Mouse (Mus musculus): ENCODE results near the gene Cmbl. TPM values are rescaled to one million over a fixed set of nuclear protein-coding genes. Genes with fewer than 3 reads are reported as not detected.

The Cmbl gene
- polyA plus RNA-seq, 1 experiment from 2014 or later = 2.9 TPM

DNA sequence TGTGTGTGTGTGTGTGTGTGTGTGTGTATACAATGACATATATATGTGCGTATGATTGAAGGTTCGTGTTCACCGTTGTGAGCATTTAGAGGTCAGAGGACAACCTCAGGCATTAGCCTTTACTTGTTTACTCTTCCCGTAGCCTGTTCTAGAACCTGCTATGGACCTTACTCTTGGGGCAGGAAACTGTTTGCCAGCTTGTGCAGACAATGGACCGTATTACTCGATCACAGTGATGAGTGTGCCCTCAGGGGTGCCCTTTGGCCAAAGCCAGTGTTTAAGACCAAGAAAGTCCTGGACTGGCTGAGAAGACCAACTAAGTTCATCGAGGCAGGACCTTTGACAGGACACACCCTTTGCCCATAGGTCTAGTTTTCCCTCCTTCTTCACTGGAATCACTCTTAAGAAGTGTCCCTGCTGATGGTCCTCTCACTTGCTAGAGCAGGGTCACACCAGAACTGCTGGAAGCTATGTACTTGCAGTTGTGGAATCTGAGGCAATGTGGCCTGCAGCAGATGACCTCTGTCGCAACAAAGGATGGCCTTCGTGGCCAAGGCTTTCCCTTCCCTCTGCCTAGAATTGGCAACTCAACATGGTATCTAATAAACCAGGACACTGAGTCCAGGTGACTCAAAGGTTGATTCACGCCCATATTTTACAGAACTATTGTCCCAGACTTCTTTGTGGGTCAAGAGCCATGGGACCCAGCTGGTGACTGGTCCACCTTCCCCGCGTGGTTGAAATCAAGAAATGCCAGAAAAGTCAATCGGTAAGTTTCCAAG, 18.3 kb downstream of the Cmbl start:
- Histone ChIP-seq H3K4me3 (ENCODE audit: low read depth, low read length) (no peak overlapping the region), H3K4me2 (no peak overlapping the region), H3K36me3 (ENCODE audit: control insufficient read depth, insufficient read depth, low read length) (no peaks in the 10 kb centered on the region), H3K9me3 (ENCODE audit: control insufficient read depth, low read length) (no peaks in the 10 kb centered on the region), H3K27me3 (replicated peaks; ENCODE audit: control insufficient read depth, insufficient read depth, low read length) (no peaks in the 10 kb centered on the region), H3K4me1 (replicated peaks; ENCODE audit: control insufficient read depth, insufficient read depth, low read length) (peaks cover 8% of the 10 kb centered on the region; the same call in 1 of the 2 replicates), H3K9ac (ENCODE audit: low read depth, low read length) (no peak overlapping the region), H3K27ac (ENCODE audit: low read depth, low read length) (no peak overlapping the region)
- no peak for ATAC-seq (replicated peaks; ENCODE audit: low FRiP score)
- 82% methylated on average over 13 of the region's 13 CpGs for WGBS
- no peak for DNase-seq (ENCODE audit: low spot score)

- H3K4me3 ChIP-seq (ENCODE audit: low read depth, low read length) = no peak overlapping the region
- H3K9ac ChIP-seq (ENCODE audit: low read depth, low read length) = no peak overlapping the region
- peaks cover 8% of the 10 kb centered on the region; the same call in 1 of the 2 replicates for H3K4me1 ChIP-seq (replicated peaks; ENCODE audit: control insufficient read depth, insufficient read depth, low read length)
- no peak overlapping the region for H3K27ac ChIP-seq (ENCODE audit: low read depth, low read length)
- ATAC-seq (replicated peaks; ENCODE audit: low FRiP score) (no peak), DNase-seq (ENCODE audit: low spot score) (no peak)
- WGBS = 68% methylated on average over 7 of the region's 7 CpGs
- H3K9me3 ChIP-seq (ENCODE audit: control insufficient read depth, low read length) = no peaks in the 10 kb centered on the region
- H3K27me3 ChIP-seq (replicated peaks; ENCODE audit: control insufficient read depth, insufficient read depth, low read length) = no peaks in the 10 kb centered on the region
- peaks cover 9% of the 10 kb centered on the region for H3K36me3 ChIP-seq (ENCODE audit: control insufficient read depth, insufficient read depth, low read length)
- H3K4me2 ChIP-seq = no peak overlapping the region
These were observed 20.0 kb downstream of the Cmbl start for GRCm38 (mm10) chr15:31585238-31585637.

DNA sequence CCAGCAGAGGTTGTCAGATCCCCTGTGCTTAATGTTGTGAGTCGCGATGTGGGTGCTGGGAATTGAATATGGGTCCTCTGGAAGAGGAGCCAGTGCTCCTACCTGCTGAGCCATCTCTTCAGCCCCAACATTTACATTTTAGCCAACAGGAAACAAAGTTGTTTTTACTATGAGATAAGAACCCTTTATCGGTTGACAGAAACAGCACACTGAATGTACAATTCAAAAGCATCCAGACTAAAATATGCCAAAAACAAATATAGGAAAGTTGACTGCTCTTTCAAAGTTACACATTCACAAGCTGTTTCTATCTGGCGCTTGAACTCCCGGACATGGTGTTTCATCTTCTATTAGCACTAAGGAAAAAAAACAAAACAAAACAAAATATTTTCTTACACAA, 20.9 kb downstream of the Cmbl start:
- Histone ChIP-seq H3K9me3 (ENCODE audit: control insufficient read depth, low read length) (no peaks in the 10 kb centered on the region), H3K4me2 (peak overlapping the region; percentile 3; the same call in 1 of the 2 replicates), H3K27ac (ENCODE audit: low read depth, low read length) (no peak overlapping the region), H3K27me3 (replicated peaks; ENCODE audit: control insufficient read depth, insufficient read depth, low read length) (no peaks in the 10 kb centered on the region), H3K4me3 (ENCODE audit: low read depth, low read length) (no peak overlapping the region), H3K36me3 (ENCODE audit: control insufficient read depth, insufficient read depth, low read length) (peaks cover 9% of the 10 kb centered on the region), H3K4me1 (replicated peaks; ENCODE audit: control insufficient read depth, insufficient read depth, low read length) (peaks cover 8% of the 10 kb centered on the region; the same call in 1 of the 2 replicates), H3K9ac (ENCODE audit: low read depth, low read length) (no peak overlapping the region)
- 74% methylated on average over 5 of the region's 5 CpGs for WGBS
- DNase-seq (ENCODE audit: low spot score) (no peak), ATAC-seq (replicated peaks; ENCODE audit: low FRiP score) (no peak)

- H3K27ac ChIP-seq (ENCODE audit: low read depth, low read length) = no peak overlapping the region
- peaks cover 8% of the 10 kb centered on the region; the same call in 1 of the 2 replicates for H3K4me1 ChIP-seq (replicated peaks; ENCODE audit: control insufficient read depth, insufficient read depth, low read length)
- peak; percentile 85 for ATAC-seq (replicated peaks; ENCODE audit: low FRiP score)
These were observed 21.3 kb downstream of the Cmbl start for GRCm38 (mm10) chr15:31586519-31586918.

DNA sequence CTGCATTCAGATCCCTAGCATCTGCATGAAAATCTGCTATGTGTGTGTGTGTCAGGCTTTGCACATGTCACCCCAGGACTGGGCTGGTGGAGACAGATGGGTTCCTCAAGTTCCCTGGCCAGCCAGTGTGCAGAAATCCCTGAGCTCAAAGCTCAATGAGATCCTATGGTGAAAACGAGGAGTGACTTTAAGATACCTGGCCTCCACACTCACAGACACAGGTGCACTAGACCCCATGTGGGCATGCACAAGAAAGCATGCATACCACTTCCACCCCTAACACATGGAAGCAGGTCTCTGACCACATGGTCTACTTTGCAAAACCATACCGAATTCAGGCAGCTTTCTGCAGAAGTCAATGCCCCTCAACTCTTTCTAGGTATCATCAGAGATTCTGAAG, 22.6 kb downstream of the Cmbl start:
- no peak overlapping the region for H3K27ac ChIP-seq (ENCODE audit: low read depth, low read length)
- WGBS = 56% methylated on average over 2 of the region's 2 CpGs
- H3K9me3 ChIP-seq (ENCODE audit: control insufficient read depth, low read length) = no peaks in the 10 kb centered on the region
- no peak overlapping the region for H3K4me3 ChIP-seq (ENCODE audit: low read depth, low read length)
- DNase-seq (ENCODE audit: low spot score) (no peak), ATAC-seq (replicated peaks; ENCODE audit: low FRiP score) (no peak)
- peaks cover 8% of the 10 kb centered on the region; the same call in 1 of the 2 replicates for H3K4me1 ChIP-seq (replicated peaks; ENCODE audit: control insufficient read depth, insufficient read depth, low read length)
- peaks cover 22% of the 10 kb centered on the region for H3K36me3 ChIP-seq (ENCODE audit: control insufficient read depth, insufficient read depth, low read length)
- no peak overlapping the region for H3K9ac ChIP-seq (ENCODE audit: low read depth, low read length)
- H3K27me3 ChIP-seq (replicated peaks; ENCODE audit: control insufficient read depth, insufficient read depth, low read length) = no peaks in the 10 kb centered on the region
- H3K4me2 ChIP-seq = no peak overlapping the region

More at GRCm38 (mm10) chr15:31586519-31586918, 21.3 kb downstream of the Cmbl start:
- no peak overlapping the region; the same call in none of the 2 replicates for H3K4me2 ChIP-seq
- DNase-seq (ENCODE audit: low spot score) = peak; percentile 80
- no peaks in the 10 kb centered on the region for H3K27me3 ChIP-seq (replicated peaks; ENCODE audit: control insufficient read depth, insufficient read depth, low read length)
- no peak overlapping the region for H3K4me3 ChIP-seq (ENCODE audit: low read depth, low read length)
- WGBS = 6% methylated on average over 4 of the region's 4 CpGs
- no peaks in the 10 kb centered on the region for H3K9me3 ChIP-seq (ENCODE audit: control insufficient read depth, low read length)
- peak overlapping the region; percentile 5; the same call in 1 of the 2 replicates for H3K9ac ChIP-seq (ENCODE audit: low read depth, low read length)
- peaks cover 12% of the 10 kb centered on the region for H3K36me3 ChIP-seq (ENCODE audit: control insufficient read depth, insufficient read depth, low read length)

- H3K9ac ChIP-seq (ENCODE audit: low read depth, low read length) = no peak overlapping the region
- DNase-seq (ENCODE audit: low spot score) = no peak
- H3K9me3 ChIP-seq (ENCODE audit: control insufficient read depth, low read length) = no peaks in the 10 kb centered on the region
- H3K27me3 ChIP-seq (replicated peaks; ENCODE audit: control insufficient read depth, insufficient read depth, low read length) = no peaks in the 10 kb centered on the region
- no peak overlapping the region; the same call in 1 of the 2 replicates for H3K27ac ChIP-seq (ENCODE audit: low read depth, low read length)
- no peak overlapping the region for H3K4me3 ChIP-seq (ENCODE audit: low read depth, low read length)
- H3K4me2 ChIP-seq = no peak overlapping the region
- WGBS = 65% methylated on average over 8 of the region's 8 CpGs
- H3K36me3 ChIP-seq (ENCODE audit: control insufficient read depth, insufficient read depth, low read length) = peaks cover 36% of the 10 kb centered on the region
- no peak for ATAC-seq (replicated peaks; ENCODE audit: low FRiP score)
- H3K4me1 ChIP-seq (replicated peaks; ENCODE audit: control insufficient read depth, insufficient read depth, low read length) = peaks cover 8% of the 10 kb centered on the region; the same call in 1 of the 2 replicates
These were observed 23.9 kb downstream of the Cmbl start for GRCm38 (mm10) chr15:31588989-31589640.

- no peak overlapping the region for H3K4me3 ChIP-seq (ENCODE audit: low read depth, low read length)
- peaks cover 8% of the 10 kb centered on the region; the same call in 1 of the 2 replicates for H3K4me1 ChIP-seq (replicated peaks; ENCODE audit: control insufficient read depth, insufficient read depth, low read length)
- no peak overlapping the region for H3K9ac ChIP-seq (ENCODE audit: low read depth, low read length)
- peaks cover 46% of the 10 kb centered on the region for H3K36me3 ChIP-seq (ENCODE audit: control insufficient read depth, insufficient read depth, low read length)
- DNase-seq (ENCODE audit: low spot score) (no peak), ATAC-seq (replicated peaks; ENCODE audit: low FRiP score) (no peak)
- 85% methylated on average over 5 of the region's 5 CpGs for WGBS
- H3K9me3 ChIP-seq (ENCODE audit: control insufficient read depth, low read length) = no peaks in the 10 kb centered on the region
- no peak overlapping the region for H3K4me2 ChIP-seq
- H3K27ac ChIP-seq (ENCODE audit: low read depth, low read length) = no peak overlapping the region
- H3K27me3 ChIP-seq (replicated peaks; ENCODE audit: control insufficient read depth, insufficient read depth, low read length) = no peaks in the 10 kb centered on the region
These were observed 25.0 kb downstream of the Cmbl start for GRCm38 (mm10) chr15:31590176-31590575.

DNA sequence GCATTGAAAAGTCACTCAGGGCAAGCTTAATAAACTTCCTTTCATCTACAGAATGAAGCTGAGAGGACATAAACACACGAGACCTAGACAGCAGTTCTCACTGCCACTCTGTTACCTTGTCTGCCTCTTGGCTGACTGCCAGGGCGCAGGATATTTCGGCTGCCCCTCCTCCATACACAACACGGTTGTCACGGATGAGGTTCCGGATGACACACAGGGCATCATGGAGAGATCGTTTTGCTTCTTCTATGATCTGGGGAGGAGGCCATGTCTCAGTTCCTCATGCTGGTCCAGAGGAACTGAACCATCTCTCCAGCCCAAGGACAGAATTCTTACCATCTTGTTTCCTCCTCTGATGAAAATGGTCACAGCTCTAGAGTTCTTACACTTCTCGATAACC, 27.3 kb downstream of the Cmbl start:
- Histone ChIP-seq H3K9ac (ENCODE audit: low read depth, low read length) (no peak overlapping the region), H3K36me3 (ENCODE audit: control insufficient read depth, insufficient read depth, low read length) (peaks cover 59% of the 10 kb centered on the region), H3K4me1 (replicated peaks; ENCODE audit: control insufficient read depth, insufficient read depth, low read length) (no peaks in the 10 kb centered on the region; the same call in 1 of the 2 replicates), H3K4me2 (no peak overlapping the region), H3K27ac (ENCODE audit: low read depth, low read length) (no peak overlapping the region), H3K27me3 (replicated peaks; ENCODE audit: control insufficient read depth, insufficient read depth, low read length) (no peaks in the 10 kb centered on the region), H3K9me3 (ENCODE audit: control insufficient read depth, low read length) (no peaks in the 10 kb centered on the region), H3K4me3 (ENCODE audit: low read depth, low read length) (no peak overlapping the region)
- 89% methylated on average over 8 of the region's 8 CpGs for WGBS
- DNase-seq (ENCODE audit: low spot score) (no peak), ATAC-seq (replicated peaks; ENCODE audit: low FRiP score) (no peak)
